Mouse (Mus musculus): Measurements from ENCODE around the gene Rrp8.

Gene Rrp8

GRCm38 (mm10) chr7:105703184-105703583 is 34.0 kb downstream of the Rrp8 start:
- DNase-seq (ENCODE audit: low spot score in 2 of 2) = no peak

- no peak for DNase-seq (ENCODE audit: low spot score in 2 of 2)
These were observed 46.3 kb downstream of the Rrp8 start for GRCm38 (mm10) chr7:105690875-105691274.

GRCm38 (mm10) chr7:105685541-105686197 is 51.5 kb downstream of the Rrp8 start:
- no peak for DNase-seq (ENCODE audit: low spot score in 2 of 2)
